14 mouse cellular contexts compared by ENCODE assay signal in the genomic region with DNA sequence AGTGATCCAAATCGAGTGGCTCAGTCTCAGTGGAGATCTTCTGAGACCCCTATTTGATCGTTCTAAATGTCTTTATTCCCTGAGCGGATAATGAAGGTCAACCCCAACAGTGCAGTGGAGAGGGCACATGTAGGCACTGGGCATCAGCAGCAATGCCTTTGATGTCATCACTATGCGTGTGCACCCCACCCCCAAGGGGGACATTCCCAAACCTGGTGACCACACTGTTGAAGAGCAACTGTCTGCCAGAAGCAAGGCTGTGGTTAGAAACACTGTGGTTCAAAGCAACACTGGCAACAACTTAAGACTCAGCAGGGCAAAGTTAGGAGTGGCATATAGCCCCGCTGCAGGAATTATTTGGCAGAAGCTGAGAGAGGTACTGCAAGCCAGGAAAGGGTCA.
"Had no signal": no experiment of that assay in that cellular context is flagged by ENCODE, and none has a peak within 500 bp of the region (broad histone marks: within the 10 kb centered on the region; RNA-seq: fewer than 3 reads in every experiment).

No protein-coding gene starts in this region.

- H3K36me3 ChIP-seq: kidney, embryonic 15.5 days; limb, embryonic 12.5 days; liver, embryonic 13.5 days; lung, embryonic 15.5 days; midbrain, embryonic 10.5 days; neural tube, embryonic 13.5 days had no signal

- H3K9ac ChIP-seq: kidney, embryonic 15.5 days; limb, embryonic 12.5 days; liver, embryonic 13.5 days; liver, postnatal 0 days; lung, embryonic 15.5 days; neural tube, embryonic 13.5 days had no signal

- H3K27me3 ChIP-seq: kidney, embryonic 15.5 days; limb, embryonic 12.5 days; liver, embryonic 13.5 days; lung, embryonic 15.5 days; neural tube, embryonic 13.5 days had no signal

- H3K4me3 ChIP-seq: kidney, embryonic 15.5 days; limb, embryonic 12.5 days; liver, embryonic 13.5 days; lung, embryonic 15.5 days; midbrain, embryonic 10.5 days; neural tube, embryonic 13.5 days had no signal

- DNase-seq: kidney, postnatal 14 days; layer of hippocampus, postnatal 36 days; liver; liver, embryonic 13.5 days; liver, postnatal 0 days; lung, postnatal 14 days; midbrain, embryonic 14.5 days; thymus, adult 18-20 months; thymus, postnatal 14 days had no signal

- H3K9me3 ChIP-seq: kidney, embryonic 15.5 days; limb, embryonic 12.5 days; liver, embryonic 13.5 days; lung, embryonic 15.5 days; midbrain, embryonic 10.5 days; neural tube, embryonic 13.5 days had no signal

- H3K4me2 ChIP-seq: kidney, embryonic 15.5 days; limb, embryonic 12.5 days; liver, embryonic 13.5 days; lung, embryonic 15.5 days; neural tube, embryonic 13.5 days had no signal

- H3K27ac ChIP-seq: kidney, embryonic 15.5 days; limb, embryonic 12.5 days; lung, embryonic 15.5 days; midbrain, embryonic 10.5 days; neural tube, embryonic 13.5 days had no signal

- H3K4me1 ChIP-seq: kidney, embryonic 15.5 days; limb, embryonic 12.5 days; lung, embryonic 15.5 days; midbrain, embryonic 10.5 days had no signal
